Mouse (Mus musculus) ES-Bruce4 (cell line): ENCODE measurements around the gene Gm10197.

Experiments used
- CTCF ChIP-seq: IDR thresholded peaks from one replicate; pipeline ENCODE4 v1.8.1; 2011; ENCODE audit warnings: low read depth, low read length
- EP300 ChIP-seq: IDR thresholded peaks from 2 replicates; pipeline ENCODE4 v1.6.1; 2011; ENCODE audit warnings: low read depth, low read length; ENCODE audit not compliant: insufficient read depth
- POLR2A ChIP-seq: IDR thresholded peaks from one replicate; pipeline ENCODE4 v1.8.1; 2011; ENCODE audit warnings: low read length; ENCODE audit not compliant: insufficient read depth

DNA sequence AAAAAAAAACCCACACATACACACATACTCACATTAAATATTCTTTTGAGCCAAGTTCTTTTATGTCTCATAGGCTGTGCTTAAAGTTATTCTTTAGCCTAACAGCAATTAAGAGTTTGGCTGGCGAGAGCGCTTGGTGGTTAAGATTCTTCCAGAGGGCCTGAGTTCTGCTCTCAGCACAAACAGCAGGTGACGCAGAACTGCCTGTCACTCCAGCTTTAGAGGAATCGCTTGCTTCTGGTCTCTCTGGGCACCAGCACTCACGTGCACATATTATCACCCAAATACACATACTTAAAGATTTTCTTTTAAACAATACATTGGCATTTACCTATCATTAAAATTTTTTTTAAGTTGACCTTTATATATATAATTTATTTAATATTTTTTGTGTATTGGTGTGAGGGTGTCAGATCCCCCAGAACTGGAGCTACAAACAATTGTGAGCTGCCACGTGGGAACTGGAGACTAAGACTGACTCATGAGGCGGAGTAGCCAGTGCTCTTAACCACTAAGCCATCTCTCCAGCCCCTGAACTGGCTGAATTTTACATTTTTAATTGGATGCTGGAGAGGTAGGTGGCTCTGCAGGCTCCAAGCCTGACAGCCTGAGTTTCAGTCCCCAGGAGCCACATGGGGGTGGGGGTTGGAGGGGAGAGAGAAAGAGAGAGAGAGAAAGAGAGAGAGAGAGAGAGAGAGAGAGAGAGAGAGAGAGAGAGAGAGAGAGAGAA lies 17.1 kb downstream of the Gm10197 start:
- no peak for TF ChIP-seq POLR2A
- no peak for TF ChIP-seq EP300
- TF ChIP-seq CTCF, result no peak
